Mouse (Mus musculus) embryonic facial prominence, embryonic 12.5 days (tissue): ENCODE data around the gene Tmco1. TPM values are rescaled to one million over a fixed set of nuclear protein-coding genes. Genes with fewer than 3 reads are reported as not detected.
"Not testable (repeated sequence)": the region's sequence is repeated elsewhere in the genome, so short reads cannot be mapped to it uniquely, and the experiment has no call there.

Experiments
- ATAC-seq: fragments of 200-750 bp; cut with Nextera tagmentation; 2 replicates; pipeline ENCODE4 v1.8.0; 2017; ENCODE audit not compliant: insufficient number of reproducible peaks, insufficient read depth, low FRiP score, low TSS enrichment
- H3K27ac ChIP-seq: fragments of 300-500 bp; sonication (generic); 2 replicates; pipeline ENCODE4 v1.5.1; 2016; ENCODE audit warnings: mild to moderate bottlenecking
- H3K27me3 ChIP-seq: fragments of 300-500 bp; sonication (generic); 2 replicates; pipeline ENCODE4 v1.6.1; 2016; ENCODE audit warnings: mild to moderate bottlenecking, moderate library complexity
- H3K36me3 ChIP-seq: fragments of 300-500 bp; sonication (generic); 2 replicates; pipeline ENCODE4 v1.6.1; 2016; ENCODE audit warnings: mild to moderate bottlenecking
- H3K4me1 ChIP-seq: fragments of 300-500 bp; sonication (generic); 2 replicates; pipeline ENCODE4 v1.6.1; 2016
- H3K4me2 ChIP-seq: fragments of 300-500 bp; sonication (generic); replicated peaks from 2 replicates; pipeline ENCODE4 v1.6.1; 2016; ENCODE audit warnings: mild to moderate bottlenecking, moderate library complexity
- H3K4me3 ChIP-seq: fragments of 300-500 bp; sonication (generic); 2 replicates; pipeline ENCODE4 v1.5.1; 2016; ENCODE audit warnings: mild to moderate bottlenecking
- H3K9ac ChIP-seq: fragments of 300-500 bp; sonication (generic); 2 replicates; pipeline ENCODE4 v1.6.1; 2016; ENCODE audit warnings: mild to moderate bottlenecking, moderate library complexity
- H3K9me3 ChIP-seq: fragments of 300-500 bp; sonication (generic); 2 replicates; pipeline ENCODE4 v1.6.1; 2016; ENCODE audit warnings: mild to moderate bottlenecking, moderate library complexity
- WGBS: fragments of 180-500 bp; shearing (Covaris S2); methylation state at CpG from one replicate; pipeline ENCODE4 v1.1.7; 2016; 5-methylcytosine and 5-hydroxymethylcytosine counted together
- polyA plus RNA-seq: library from polyadenylated mRNA; unstranded; fragments of >200 nt; fragmentation: Nextera tagmentation; extraction: Ambion mirVana; gene quantifications from 2 replicates; pipeline ENCODE4 v1.2.1, GENCODE M21; 2016

Tmco1 gene
- polyA plus RNA-seq, 1 experiment from 2014 or later = 66.3 TPM

GRCm38 (mm10) chr1:167340910-167341528 is 32.8 kb downstream of the Tmco1 start:
- 85% methylated on average over 3 of the region's 3 CpGs for WGBS
- H3K27me3 ChIP-seq = peaks cover 7% of the 10 kb centered on the region
- H3K9me3 ChIP-seq = no peaks in the 10 kb centered on the region
- H3K4me1 ChIP-seq = no peaks in the 10 kb centered on the region
- H3K36me3 ChIP-seq = no peaks in the 10 kb centered on the region
- H3K27ac ChIP-seq = no peak overlapping the region
- no peak overlapping the region for H3K4me3 ChIP-seq
- 0 out of 2 replicates have a peak, but pooled peaks have one; percentile 6 for ATAC-seq
- peak overlapping the region; percentile 81; the same call in 1 of the 2 replicates for H3K4me2 ChIP-seq
- no peak overlapping the region for H3K9ac ChIP-seq

- WGBS = 87% methylated on average over 10 of the region's 10 CpGs
- ATAC-seq = no peak
Observed at GRCm38 (mm10) chr1:167342831-167343230, 34.7 kb downstream of the Tmco1 start.

GRCm38 (mm10) chr1:167345994-167346520 is 37.9 kb downstream of the Tmco1 start:
- H3K9me3 ChIP-seq, H3K36me3 ChIP-seq, ATAC-seq, H3K27me3 ChIP-seq, H3K4me3 ChIP-seq, H3K4me1 ChIP-seq, H3K9ac ChIP-seq, H3K27ac ChIP-seq, H3K4me2 ChIP-seq: not testable (repeated sequence)
- WGBS = 83% methylated on average over 10 of the region's 10 CpGs

More at GRCm38 (mm10) chr1:167342831-167343230, 34.7 kb downstream of the Tmco1 start:
- Histone ChIP-seq H3K4me2 (no peak overlapping the region), H3K27ac (no peak overlapping the region), H3K9me3 (no peaks in the 10 kb centered on the region), H3K4me3 (no peak overlapping the region), H3K27me3 (peaks cover 7% of the 10 kb centered on the region), H3K9ac (no peak overlapping the region), H3K4me1 (no peaks in the 10 kb centered on the region), H3K36me3 (no peaks in the 10 kb centered on the region)

GRCm38 (mm10) chr1:167349206-167349605 is 41.0 kb downstream of the Tmco1 start:
- not testable (repeated sequence) for ATAC-seq, H3K9me3 ChIP-seq, H3K4me3 ChIP-seq, H3K4me1 ChIP-seq, H3K4me2 ChIP-seq, H3K27ac ChIP-seq, H3K36me3 ChIP-seq, H3K27me3 ChIP-seq, H3K9ac ChIP-seq
- 62% methylated on average over 3 of the region's 3 CpGs for WGBS

- WGBS = under 1% methylated on average over 55 of the region's 55 CpGs
- ATAC-seq = peak; percentile 99
Observed at GRCm38 (mm10) chr1:167349815-167350596, 41.8 kb downstream of the Tmco1 start, which contains the start of gene Aldh9a1. Gene Aldh9a1 (plus strand): TSS chr1:167349991.

GRCm38 (mm10) chr1:167350597-167351415 is 42.6 kb downstream of the Tmco1 start:
- H3K4me2 ChIP-seq = peak overlapping the region; percentile 63
- H3K36me3 ChIP-seq = peaks cover 11% of the 10 kb centered on the region
- H3K27me3 ChIP-seq = no peaks in the 10 kb centered on the region
- H3K9ac ChIP-seq = peak overlapping the region; percentile 63
- WGBS = 23% methylated on average over 13 of the region's 13 CpGs
- 0 out of 2 replicates have a peak, but pooled peaks cover 4% of the 10 kb centered on the region for H3K4me1 ChIP-seq
- peak overlapping the region; percentile 79 for H3K27ac ChIP-seq
- peak overlapping the region; percentile 62 for H3K4me3 ChIP-seq
- no peaks in the 10 kb centered on the region for H3K9me3 ChIP-seq
- no peak for ATAC-seq

More at GRCm38 (mm10) chr1:167349815-167350596, 41.8 kb downstream of the Tmco1 start, which contains the start of gene Aldh9a1:
- Histone ChIP-seq H3K36me3 (peaks cover 10% of the 10 kb centered on the region), H3K4me1 (0 out of 2 replicates have a peak, but pooled peaks cover 4% of the 10 kb centered on the region), H3K9ac (peak within 1 kb of the TSS; percentile 63), H3K9me3 (no peaks in the 10 kb centered on the region), H3K4me3 (peak within 1 kb of the TSS; percentile 62), H3K27me3 (no peaks in the 10 kb centered on the region), H3K27ac (peak within 1 kb of the TSS; percentile 79), H3K4me2 (peak within 1 kb of the TSS; percentile 63)

GRCm38 (mm10) chr1:167352403-167352802 is 44.2 kb downstream of the Tmco1 start:
- 0 out of 2 replicates have a peak, but pooled peaks cover 4% of the 10 kb centered on the region for H3K4me1 ChIP-seq
- no peak overlapping the region for H3K27ac ChIP-seq
- no peak overlapping the region for H3K4me3 ChIP-seq
- 89% methylated on average over 14 of the region's 14 CpGs for WGBS
- H3K9me3 ChIP-seq = no peaks in the 10 kb centered on the region
- H3K9ac ChIP-seq = no peak overlapping the region
- no peak overlapping the region for H3K4me2 ChIP-seq
- H3K36me3 ChIP-seq = peaks cover 26% of the 10 kb centered on the region
- ATAC-seq = no peak
- no peaks in the 10 kb centered on the region for H3K27me3 ChIP-seq

- Histone ChIP-seq H3K9ac (no peak overlapping the region), H3K9me3 (no peaks in the 10 kb centered on the region), H3K4me2 (no peak overlapping the region), H3K27ac (no peak overlapping the region), H3K36me3 (peaks cover 33% of the 10 kb centered on the region), H3K27me3 (no peaks in the 10 kb centered on the region), H3K4me1 (no peaks in the 10 kb centered on the region), H3K4me3 (no peak overlapping the region)
- 90% methylated on average over 9 of the region's 9 CpGs for WGBS
- ATAC-seq = no peak
Observed at GRCm38 (mm10) chr1:167357387-167357786, 49.2 kb downstream of the Tmco1 start.

GRCm38 (mm10) chr1:167358731-167359130 is 50.6 kb downstream of the Tmco1 start:
- Histone ChIP-seq H3K4me3 (no peak overlapping the region), H3K36me3 (peaks cover 31% of the 10 kb centered on the region), H3K27ac (no peak overlapping the region), H3K4me1 (no peaks in the 10 kb centered on the region), H3K4me2 (no peak overlapping the region), H3K27me3 (no peaks in the 10 kb centered on the region), H3K9ac (no peak overlapping the region), H3K9me3 (no peaks in the 10 kb centered on the region)
- WGBS = 79% methylated on average over 9 of the region's 9 CpGs
- ATAC-seq = no peak

- no peaks in the 10 kb centered on the region for H3K4me1 ChIP-seq
- no peaks in the 10 kb centered on the region for H3K9me3 ChIP-seq
- 77% methylated on average over 4 of the region's 4 CpGs for WGBS
- no peak overlapping the region for H3K27ac ChIP-seq
- H3K9ac ChIP-seq = no peak overlapping the region
- no peak overlapping the region for H3K4me3 ChIP-seq
- H3K4me2 ChIP-seq = no peak overlapping the region
- no peak for ATAC-seq
- H3K36me3 ChIP-seq = peaks cover 27% of the 10 kb centered on the region; the same call in 1 of the 2 replicates
- H3K27me3 ChIP-seq = no peaks in the 10 kb centered on the region
Observed at GRCm38 (mm10) chr1:167360268-167360667, 52.1 kb downstream of the Tmco1 start.

- H3K27me3 ChIP-seq = no peaks in the 10 kb centered on the region
- ATAC-seq = no peak
- no peaks in the 10 kb centered on the region for H3K4me1 ChIP-seq
- no peak overlapping the region for H3K4me2 ChIP-seq
- H3K36me3 ChIP-seq = peaks cover 32% of the 10 kb centered on the region
- no peak overlapping the region for H3K27ac ChIP-seq
- H3K4me3 ChIP-seq = no peak overlapping the region
- no peak overlapping the region for H3K9ac ChIP-seq
- H3K9me3 ChIP-seq = no peaks in the 10 kb centered on the region
- WGBS = 81% methylated on average over 4 of the region's 4 CpGs
Observed at GRCm38 (mm10) chr1:167362819-167363218, 54.6 kb downstream of the Tmco1 start.
